Mouse (Mus musculus): ENCODE measurements around the gene Phldb1.

Phldb1 gene

GRCm38 (mm10) chr9:44708925-44709324 is 26.1 kb downstream of the Phldb1 start:
- no peak for DNase-seq (ENCODE audit: low spot score)

- DNase-seq (ENCODE audit: low spot score): no peak
These were observed 26.6 kb downstream of the Phldb1 start for GRCm38 (mm10) chr9:44708429-44708765.

GRCm38 (mm10) chr9:44707749-44708428 is 27.1 kb downstream of the Phldb1 start:
- no peak for DNase-seq (ENCODE audit: low spot score)

- peak; percentile 21 for DNase-seq (ENCODE audit: low spot score)
These were observed 35.3 kb downstream of the Phldb1 start for GRCm38 (mm10) chr9:44699730-44700129.

GRCm38 (mm10) chr9:44699196-44699595 is 35.8 kb downstream of the Phldb1 start:
- no peak for DNase-seq (ENCODE audit: low spot score)

- DNase-seq (ENCODE audit: low spot score): no peak
These were observed 37.1 kb downstream of the Phldb1 start for GRCm38 (mm10) chr9:44697866-44698265.

GRCm38 (mm10) chr9:44693071-44693470 is 41.9 kb downstream of the Phldb1 start:
- DNase-seq (ENCODE audit: low spot score): no peak

GRCm38 (mm10) chr9:44691671-44692520 is 43.1 kb downstream of the Phldb1 start:
- peak; percentile 53 for DNase-seq (ENCODE audit: low spot score)

- peak; percentile 18 for DNase-seq (ENCODE audit: low spot score)
These were observed 44.4 kb downstream of the Phldb1 start for GRCm38 (mm10) chr9:44690641-44691040.

- no peak for DNase-seq (ENCODE audit: low spot score)
These were observed 47.0 kb downstream of the Phldb1 start for GRCm38 (mm10) chr9:44688013-44688412.

GRCm38 (mm10) chr9:44686638-44687037 is 48.4 kb downstream of the Phldb1 start:
- DNase-seq (ENCODE audit: low spot score): no peak

- peak; percentile 86 for DNase-seq (ENCODE audit: low spot score)
These were observed 49.4 kb downstream of the Phldb1 start for GRCm38 (mm10) chr9:44685346-44686330.

- no peak for DNase-seq (ENCODE audit: low spot score)
These were observed 52.0 kb downstream of the Phldb1 start for GRCm38 (mm10) chr9:44683046-44683445.

- no peak for DNase-seq (ENCODE audit: low spot score)
These were observed 55.4 kb downstream of the Phldb1 start for GRCm38 (mm10) chr9:44679565-44679964.

GRCm38 (mm10) chr9:44678288-44678871 is 56.6 kb downstream of the Phldb1 start:
- DNase-seq (ENCODE audit: low spot score): no peak

- no peak for DNase-seq (ENCODE audit: low spot score)
These were observed 62.0 kb downstream of the Phldb1 start, which contains the start of gene Treh for GRCm38 (mm10) chr9:44673005-44673404. Treh (plus strand) TSS chr9:44673233.

- peak; percentile 83 for DNase-seq (ENCODE audit: low spot score)
These were observed 62.6 kb downstream of the Phldb1 start for GRCm38 (mm10) chr9:44672291-44672865.

- peak; percentile 39 for DNase-seq (ENCODE audit: low spot score)
These were observed 63.6 kb downstream of the Phldb1 start for GRCm38 (mm10) chr9:44671416-44671815.

- no peak for DNase-seq (ENCODE audit: low spot score)
These were observed 71.3 kb downstream of the Phldb1 start for GRCm38 (mm10) chr9:44663706-44664105.

GRCm38 (mm10) chr9:44655098-44656066 is 79.6 kb downstream of the Phldb1 start:
- DNase-seq (ENCODE audit: low spot score): peak; percentile 90

Measured in adipocyte (in vitro differentiated cells).